Mouse (Mus musculus) layer of hippocampus, adult 11-12 months (tissue): ENCODE measurements at regions not wholly inside any gene's neighbourhood (a gene's known extent, or its start where the extent isn't known, plus 50 kb on each side); places are given as distances from the start of the nearest gene placed in this dataset.
"Not testable (repeated sequence)": the region's sequence is repeated elsewhere in the genome, so short reads cannot be mapped to it uniquely, and the experiment has no call there.

Source experiments
- DNase-seq: peaks from one replicate; pipeline ENCODE4 v3.0.0; 2022; ENCODE audit warnings: low spot score

GRCm38 (mm10) chr17:4876431-4876830 lies 117.7 kb upstream of the Arid1b start:
- no peak for DNase-seq

- DNase-seq: no peak
Observed at GRCm38 (mm10) chr17:4881473-4881872, 112.7 kb upstream of the Arid1b start.

GRCm38 (mm10) chr17:4884083-4884482 lies 110.0 kb upstream of the Arid1b start:
- DNase-seq: no peak

GRCm38 (mm10) chr17:4884761-4885160 lies 109.4 kb upstream of the Arid1b start:
- no peak for DNase-seq

GRCm38 (mm10) chr17:4887331-4887730 lies 106.8 kb upstream of the Arid1b start:
- DNase-seq: not testable (repeated sequence)

- no peak for DNase-seq
Observed at GRCm38 (mm10) chr17:4889577-4889976, 104.6 kb upstream of the Arid1b start.

- DNase-seq: no peak
Observed at GRCm38 (mm10) chr17:4890131-4890530, 104.0 kb upstream of the Arid1b start.

GRCm38 (mm10) chr17:4891576-4891975 lies 102.6 kb upstream of the Arid1b start:
- DNase-seq: no peak

- DNase-seq: not testable (repeated sequence)
Observed at GRCm38 (mm10) chr17:4894756-4895330, 99.3 kb upstream of the Arid1b start.

- DNase-seq: no peak
Observed at GRCm38 (mm10) chr17:4903129-4903528, 91.0 kb upstream of the Arid1b start.

GRCm38 (mm10) chr17:4906504-4906903 lies 87.6 kb upstream of the Arid1b start:
- no peak for DNase-seq

GRCm38 (mm10) chr17:4907181-4907752 lies 86.9 kb upstream of the Arid1b start:
- DNase-seq: peak; percentile 36

GRCm38 (mm10) chr17:4907841-4908571 lies 86.1 kb upstream of the Arid1b start:
- DNase-seq: peak; percentile 93

GRCm38 (mm10) chr17:4908572-4908965 lies 85.6 kb upstream of the Arid1b start:
- no peak for DNase-seq

GRCm38 (mm10) chr17:4910182-4910581 lies 84.0 kb upstream of the Arid1b start:
- no peak for DNase-seq

GRCm38 (mm10) chr17:4913001-4913400 lies 81.1 kb upstream of the Arid1b start:
- no peak for DNase-seq

GRCm38 (mm10) chr17:4919866-4920495 lies 74.2 kb upstream of the Arid1b start:
- no peak for DNase-seq

- DNase-seq: no peak
Observed at GRCm38 (mm10) chr17:4921121-4921520, 73.0 kb upstream of the Arid1b start.

GRCm38 (mm10) chr17:4928631-4929030 lies 65.5 kb upstream of the Arid1b start:
- no peak for DNase-seq

GRCm38 (mm10) chr17:4935268-4935667 lies 58.9 kb upstream of the Arid1b start:
- DNase-seq: no peak

- DNase-seq: no peak
Observed at GRCm38 (mm10) chr17:4940589-4940988, 53.5 kb upstream of the Arid1b start.

- no peak for DNase-seq
Observed at GRCm38 (mm10) chr17:4941286-4941800, 52.8 kb upstream of the Arid1b start.

- no peak for DNase-seq
Observed at GRCm38 (mm10) chr17:4942868-4943267, 51.3 kb upstream of the Arid1b start.
